Mouse (Mus musculus) spleen, postnatal 4 days (tissue): Measurements from ENCODE around the gene Sclt1.

Experiments used
- DNase-seq, 2 experiments: peaks; one replicate each; pipeline ENCODE4 v3.0.0; 2022; ENCODE audit warnings: low spot score in 2 of 2

The Sclt1 gene

DNA sequence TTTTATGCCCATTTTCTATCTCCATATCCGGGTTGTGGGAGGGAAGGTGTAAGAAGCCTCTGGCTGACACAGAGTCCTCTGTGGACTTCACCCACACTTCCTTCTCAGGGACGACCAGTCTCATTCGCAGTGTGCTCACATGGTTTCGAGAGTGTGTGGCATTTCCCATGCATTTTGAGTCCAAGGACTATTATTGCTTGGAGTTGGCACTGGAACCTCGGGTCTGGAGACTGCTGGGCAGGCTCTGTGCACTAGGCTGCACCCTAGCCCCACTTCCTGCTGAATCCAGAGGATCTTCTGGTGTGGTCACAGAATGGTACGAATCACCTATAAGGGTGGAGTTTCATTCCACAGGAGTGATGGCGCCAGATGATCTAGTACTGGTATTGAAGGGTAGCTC is 155.4 kb downstream of the Sclt1 start:
- DNase-seq: no peak

DNA sequence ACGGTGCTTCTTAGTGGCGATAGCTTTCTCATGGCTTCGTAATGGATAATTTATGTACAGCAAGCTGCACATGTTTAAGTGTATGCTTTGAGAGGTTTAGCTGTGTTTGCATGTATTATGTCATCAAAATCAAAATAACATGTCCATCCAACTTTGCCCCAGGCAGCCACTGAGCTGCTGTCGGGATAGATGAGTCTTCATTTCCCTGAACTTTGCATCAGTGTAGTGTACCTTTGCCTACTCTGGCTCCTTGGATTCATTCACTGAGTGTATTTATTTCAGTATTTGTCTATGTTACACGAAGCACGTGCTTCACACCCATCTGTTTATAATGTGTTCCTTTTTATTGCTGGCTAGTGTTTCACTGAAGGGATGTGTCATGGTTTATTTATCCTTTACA is 156.0 kb downstream of the Sclt1 start:
- no peak for DNase-seq

DNA sequence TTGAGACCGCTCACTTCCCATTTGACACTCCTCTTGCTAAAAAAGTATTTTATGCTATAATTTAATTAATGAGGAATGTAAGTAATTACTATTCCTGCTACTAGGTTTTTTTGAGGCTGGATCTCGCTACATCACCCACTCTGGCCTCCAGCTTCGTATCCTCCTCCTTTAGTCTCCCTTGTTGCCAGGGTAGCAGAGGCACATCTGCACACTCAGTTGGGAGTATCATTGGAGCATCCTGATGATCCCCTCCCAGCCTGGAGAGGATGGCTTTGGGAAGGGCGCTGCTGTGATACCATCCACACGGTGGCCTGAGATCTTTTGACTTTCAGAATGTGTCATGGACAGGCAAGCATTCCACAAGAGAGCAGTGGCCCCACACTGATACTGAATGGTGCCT is 156.8 kb downstream of the Sclt1 start:
- no peak for DNase-seq

DNA sequence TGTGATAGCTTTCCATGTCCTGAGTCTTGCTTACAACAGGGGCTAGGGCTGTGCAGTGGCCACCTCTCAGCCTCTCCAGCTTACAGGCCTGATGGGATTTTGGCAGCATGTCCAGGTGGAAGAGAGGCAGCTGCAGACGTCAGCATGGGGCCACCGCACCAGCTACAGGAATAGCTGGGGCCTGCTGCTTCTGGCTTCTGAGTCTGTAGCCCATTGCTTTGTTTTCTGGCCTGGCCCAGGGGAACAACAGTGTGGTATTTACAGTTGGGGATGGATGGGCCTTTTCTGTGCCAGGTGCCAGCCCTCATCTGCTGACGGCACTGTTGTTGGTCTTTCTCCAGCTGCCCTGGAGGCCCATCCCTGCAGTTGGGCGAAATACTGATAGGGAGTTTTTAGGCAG is 158.7 kb downstream of the Sclt1 start:
- no peak for DNase-seq

DNA sequence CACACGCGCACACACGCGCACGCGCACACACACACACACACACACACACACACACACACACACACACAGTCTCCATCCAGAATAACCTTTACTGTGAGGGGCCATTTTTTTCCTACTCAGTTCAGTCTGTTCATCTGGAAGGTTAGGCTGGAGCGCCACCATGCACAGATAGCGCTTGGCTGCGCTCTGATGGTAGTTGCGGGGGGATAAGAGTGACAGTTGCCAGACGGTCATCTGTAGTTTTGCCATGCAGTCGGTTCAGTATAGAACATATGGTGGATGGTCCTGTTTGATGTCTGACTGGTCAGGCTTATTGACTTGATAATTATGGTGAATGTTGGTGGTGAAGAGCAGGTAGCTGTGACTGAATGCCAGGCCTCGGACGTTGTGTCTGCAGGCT is 159.2 kb downstream of the Sclt1 start:
- no peak for DNase-seq

DNA sequence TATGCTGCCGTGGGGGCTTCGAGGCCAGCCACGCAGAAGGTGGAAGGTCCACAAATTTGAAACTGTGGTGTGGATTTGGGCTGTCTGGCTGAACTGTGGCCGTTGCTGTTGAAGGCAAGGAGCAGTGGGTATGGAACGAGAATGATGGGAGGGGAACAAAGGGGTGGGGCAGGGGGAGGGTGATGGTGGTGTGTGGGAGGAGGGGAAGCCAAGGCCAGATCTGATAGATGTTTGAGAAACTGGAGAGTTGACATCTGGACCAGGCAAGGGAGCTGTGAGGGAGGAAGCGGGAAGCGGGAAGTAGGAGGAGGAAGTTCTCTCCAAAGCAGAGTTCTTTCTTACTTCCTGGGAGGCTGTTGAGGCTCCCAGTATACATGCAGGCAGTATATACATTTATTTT is 160.1 kb downstream of the Sclt1 start:
- DNase-seq: no peak

DNA sequence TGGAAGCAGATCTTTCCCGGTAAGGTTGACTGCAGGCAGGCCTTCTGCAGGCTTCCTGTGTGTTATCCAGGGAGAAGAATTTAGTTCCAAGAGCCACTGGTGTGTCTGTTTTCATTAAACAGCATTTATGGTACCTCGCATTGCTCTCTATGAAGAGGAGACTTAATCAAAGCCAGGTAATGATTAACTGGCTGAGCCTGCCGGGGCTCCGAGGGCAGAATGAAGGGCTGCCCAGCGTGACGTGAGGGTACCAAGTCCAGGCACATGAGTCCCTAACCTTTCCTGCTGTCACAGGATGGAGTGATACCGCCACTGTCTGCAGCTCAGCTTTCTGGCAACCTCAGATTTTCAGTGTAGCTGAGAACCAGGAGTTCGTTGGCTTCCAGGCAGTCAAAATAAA is 160.9 kb downstream of the Sclt1 start:
- no peak for DNase-seq

DNA sequence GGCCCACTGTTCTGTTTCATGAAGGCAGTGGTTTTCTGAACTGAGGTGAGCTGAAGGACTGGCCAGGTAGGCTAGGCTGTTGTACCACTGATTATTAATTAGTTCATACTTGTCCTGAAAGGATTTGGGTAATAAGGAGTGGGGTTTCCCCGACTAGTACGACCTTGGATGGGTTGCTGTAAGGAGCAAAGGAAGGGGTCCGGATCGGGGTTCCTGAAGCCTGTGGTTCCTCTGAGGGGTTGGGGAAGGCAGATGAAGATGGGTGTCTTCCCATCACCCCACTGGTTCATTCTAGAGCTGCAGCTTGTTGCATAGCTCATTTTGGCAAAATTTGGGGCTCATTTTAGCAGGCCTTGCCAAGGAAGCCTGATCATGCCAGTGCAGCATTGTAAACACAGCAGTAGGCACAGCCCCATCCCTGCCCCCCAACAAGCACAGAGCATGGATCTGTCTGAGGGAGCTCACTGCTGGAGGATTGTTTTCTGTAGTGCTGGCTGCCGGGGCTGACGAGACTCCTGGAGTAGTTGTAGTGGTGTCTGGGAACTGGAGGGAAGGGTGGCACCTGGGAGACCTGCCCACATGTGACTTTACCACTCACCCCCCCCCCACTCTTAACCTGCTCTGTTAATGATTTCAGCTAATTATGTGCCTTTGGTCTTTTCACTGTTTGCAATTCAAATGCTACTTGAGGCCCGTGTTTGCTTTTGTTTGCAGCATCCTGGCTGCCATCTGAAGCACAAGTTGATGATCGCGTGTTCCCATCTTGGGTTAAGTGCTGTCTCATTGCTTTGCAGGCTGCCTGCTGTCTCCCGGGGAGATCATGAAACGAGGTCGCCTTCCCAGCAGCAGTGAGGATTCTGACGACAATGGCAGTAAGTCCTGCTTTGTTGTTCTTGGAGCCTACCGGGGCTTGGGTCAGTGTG is 161.7 kb downstream of the Sclt1 start:
- no peak for DNase-seq

DNA sequence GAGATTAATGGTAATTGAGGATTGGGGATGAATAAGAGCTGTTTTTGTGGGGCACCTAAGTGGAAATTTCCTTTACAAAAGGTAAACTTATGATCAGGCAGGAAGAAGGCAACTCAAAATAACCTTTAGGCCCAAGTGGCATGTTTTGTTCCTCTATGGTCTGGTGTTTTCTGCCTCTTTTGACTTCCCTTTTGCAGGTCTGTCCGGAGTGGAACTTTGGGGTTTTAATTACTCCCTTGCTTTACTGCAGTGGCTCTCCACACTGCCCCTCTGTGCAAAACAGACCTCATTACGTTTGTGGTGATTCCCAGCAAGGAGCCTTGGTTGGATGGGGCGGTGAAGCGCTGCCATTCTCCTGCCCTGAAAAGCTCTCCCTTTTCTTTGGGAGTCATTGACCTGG is 162.4 kb downstream of the Sclt1 start:
- no peak for DNase-seq

DNA sequence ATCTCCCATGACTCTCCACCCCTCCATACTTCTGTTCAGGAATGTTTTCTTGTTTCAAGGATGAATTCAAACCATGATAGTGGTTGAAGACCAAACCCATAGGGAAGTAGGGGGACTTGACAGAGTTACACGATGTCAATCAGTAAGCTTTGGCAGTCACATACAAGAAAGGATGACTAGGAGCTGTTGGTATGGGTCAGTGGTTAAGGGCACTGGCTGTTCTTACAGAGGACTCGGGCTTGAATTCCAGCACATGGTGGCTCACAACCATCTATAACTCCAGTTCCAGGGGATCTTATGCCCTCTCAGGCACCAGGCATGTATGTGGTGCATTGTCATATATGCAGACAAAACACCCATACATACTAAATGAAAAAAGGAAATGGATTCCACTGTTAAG is 165.1 kb downstream of the Sclt1 start:
- DNase-seq: no peak
